Mouse (Mus musculus) liver, embryonic 14.5 days (tissue): Measurements from ENCODE around the gene Ccm2l.

Experiments used
- CTCF ChIP-seq: IDR thresholded peaks from 2 replicates; pipeline ENCODE4 v1.5.1; 2016; ENCODE audit warnings: antibody characterized with exemption, low read depth, control low read depth
- EP300 ChIP-seq: IDR thresholded peaks from 2 replicates; pipeline ENCODE4 v1.6.1; 2016; ENCODE audit warnings: antibody characterized with exemption, low read depth

GRCm38 (mm10) chr2:153083275-153083674 lies 17.5 kb downstream of the Ccm2l start:
- TF ChIP-seq EP300, result no peak
- no peak for TF ChIP-seq CTCF
